Mouse (Mus musculus): ENCODE data around the gene Hspb9.
A peak's percentile ranks its signal among the peaks of the same experiment; 100 is the strongest.

Gene Hspb9

DNA sequence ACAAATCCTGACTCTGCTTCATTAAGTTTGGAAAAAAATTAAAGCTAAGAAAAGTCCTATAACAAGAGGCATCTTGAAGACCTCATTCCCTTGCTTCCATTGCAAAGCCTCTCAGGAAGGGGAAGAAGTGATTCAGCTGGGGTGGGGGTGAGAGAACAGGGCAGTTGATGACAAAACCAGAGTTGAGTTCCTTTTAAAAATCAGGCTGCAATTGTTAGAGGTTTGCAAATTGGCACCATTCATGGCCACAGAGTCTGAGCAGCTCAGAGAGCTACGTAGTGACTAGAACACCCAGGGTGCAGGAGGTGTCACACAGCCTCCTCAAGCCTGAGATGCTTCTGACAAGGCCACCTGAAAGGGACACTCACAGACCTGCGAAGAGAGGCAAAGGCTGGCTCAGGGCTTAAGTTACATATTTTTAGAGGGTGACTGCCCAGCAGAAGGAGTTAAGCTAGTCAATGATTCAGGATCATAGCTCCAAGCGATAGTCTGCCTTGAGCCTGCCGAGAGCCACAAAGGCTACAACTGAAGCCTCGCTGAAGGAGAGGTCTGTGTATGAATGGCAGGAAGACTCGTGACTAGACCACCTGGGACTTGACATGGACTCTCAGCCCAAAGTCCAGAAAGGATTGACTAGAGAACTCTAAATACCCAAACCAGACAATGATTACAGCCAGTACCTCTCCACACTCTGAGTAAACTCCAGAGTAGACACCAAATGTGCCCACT lies 17.0 kb downstream of the Hspb9 start:
- no peak for DNase-seq (ENCODE audit: low read depth, low spot score)

DNA sequence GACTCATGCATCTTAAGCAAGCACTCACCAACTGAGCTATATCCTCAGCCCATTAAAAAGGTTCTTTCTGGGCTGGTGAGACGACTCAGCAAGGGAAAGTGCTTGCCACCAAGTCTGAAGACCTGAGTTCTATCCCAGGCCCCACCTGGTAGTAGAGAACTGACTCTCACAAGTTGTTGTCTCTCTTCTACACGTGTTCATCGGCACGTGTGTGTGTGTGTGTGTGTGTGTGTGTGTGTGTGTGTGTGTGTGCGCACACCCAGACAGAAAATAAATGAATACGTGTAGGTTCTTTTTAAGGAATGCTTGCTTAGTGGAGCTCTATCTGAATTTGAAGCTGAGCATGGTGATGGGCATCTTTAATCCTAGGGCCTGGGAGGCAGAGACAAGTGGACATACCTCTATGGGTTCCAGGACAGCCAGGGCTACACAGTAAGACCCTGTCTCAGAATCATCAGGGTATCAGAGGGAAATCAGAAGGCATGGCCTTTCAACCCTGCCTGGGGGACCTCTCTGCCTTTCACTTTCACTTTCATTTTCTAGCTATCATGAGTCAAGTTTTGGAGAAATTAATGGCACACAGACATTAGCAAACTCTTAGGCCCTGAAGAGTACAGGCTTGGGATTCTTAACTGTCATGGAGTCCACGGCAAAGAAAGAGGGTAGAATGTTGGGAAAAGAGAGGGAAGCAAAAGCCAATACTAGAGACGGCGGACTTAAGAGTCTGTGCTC lies 21.6 kb downstream of the Hspb9 start:
- peak; percentile 60 for DNase-seq (ENCODE audit: low read depth, low spot score)

DNA sequence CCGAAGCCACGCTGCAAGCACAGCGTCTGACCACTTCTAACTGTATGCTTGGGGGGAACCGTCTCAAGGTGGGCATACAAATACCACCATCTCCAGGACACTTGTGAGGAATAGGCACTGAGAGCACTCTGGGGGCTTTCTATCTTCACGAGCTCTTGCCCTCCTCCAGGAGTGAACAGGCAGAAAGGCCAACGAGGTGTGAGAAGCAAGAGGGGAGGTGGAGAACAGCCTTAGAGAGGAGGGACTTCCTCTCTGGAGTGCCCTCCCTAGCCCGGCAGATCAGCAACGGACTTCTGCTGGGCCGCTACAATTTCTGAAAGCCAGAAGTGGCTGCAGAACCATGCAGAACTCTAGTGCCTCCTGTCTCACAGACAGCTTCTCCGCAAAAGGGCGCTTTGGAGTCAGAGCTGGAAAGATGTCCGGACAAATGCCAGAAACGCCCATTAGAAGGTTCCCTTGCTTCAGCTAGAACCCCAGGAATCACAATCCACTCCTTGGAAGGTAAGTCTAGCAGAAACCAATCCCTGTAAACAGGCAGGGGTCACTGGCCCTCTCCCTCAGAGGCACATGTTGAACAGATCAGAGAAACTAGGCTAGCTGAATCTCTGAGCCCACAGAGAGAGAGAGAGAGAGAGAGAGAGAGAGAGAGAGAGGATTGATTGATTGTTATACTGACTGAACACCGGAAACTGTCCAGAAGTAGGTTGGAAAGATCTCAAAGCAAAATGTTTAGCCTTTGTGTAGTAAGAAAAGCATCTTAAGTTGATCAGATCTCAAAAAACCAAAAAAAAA lies 22.5 kb downstream of the Hspb9 start:
- peak; percentile 38 for DNase-seq (ENCODE audit: low read depth, low spot score)

DNA sequence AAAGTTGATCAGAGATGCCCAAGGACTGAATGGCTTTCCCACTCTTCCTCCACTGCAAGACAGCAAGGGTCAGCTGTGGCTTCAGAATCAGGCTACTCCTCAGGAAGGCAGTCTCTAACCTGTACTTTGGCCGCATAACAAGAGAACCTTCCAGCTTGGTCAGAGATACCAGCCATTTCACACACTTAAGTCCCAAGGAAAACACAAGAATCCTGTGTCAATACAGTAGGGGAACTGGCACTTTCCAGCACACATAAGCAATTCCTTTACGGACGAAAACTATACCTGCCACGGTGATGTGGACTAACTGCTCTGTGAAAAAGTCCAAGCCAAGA lies 23.1 kb downstream of the Hspb9 start:
- DNase-seq (ENCODE audit: low read depth, low spot score): no peak

DNA sequence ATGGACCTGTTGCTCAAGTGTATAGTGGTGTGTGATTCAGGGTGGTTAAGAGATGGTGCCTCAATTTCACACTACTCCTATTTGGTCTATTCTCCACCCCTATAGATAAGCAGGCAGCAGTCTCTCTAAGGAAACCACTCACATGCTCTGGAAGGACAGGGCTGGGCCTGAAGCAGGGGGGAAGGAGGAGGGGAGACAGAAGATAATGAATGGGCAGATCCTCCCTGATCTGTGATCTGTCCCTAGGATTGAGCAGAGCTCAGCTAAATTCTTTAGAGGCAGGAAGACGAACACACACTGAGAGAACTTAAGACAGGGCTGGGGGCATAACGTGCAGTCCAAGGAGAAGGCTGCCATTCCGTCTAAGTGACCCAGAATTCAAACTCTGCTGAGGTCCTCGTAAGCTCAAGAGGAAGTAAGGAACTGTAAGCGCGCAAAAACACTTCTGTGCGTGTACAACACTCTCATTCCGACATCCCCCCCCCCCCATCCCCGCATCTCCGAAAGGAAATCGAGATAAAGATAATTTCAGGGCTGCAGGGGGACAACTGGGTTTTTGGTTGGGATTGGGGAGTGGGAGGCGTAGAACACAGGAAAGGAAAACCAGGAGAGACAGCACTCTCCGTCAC lies 23.6 kb downstream of the Hspb9 start:
- peak; percentile 29 for DNase-seq (ENCODE audit: low read depth, low spot score)

DNA sequence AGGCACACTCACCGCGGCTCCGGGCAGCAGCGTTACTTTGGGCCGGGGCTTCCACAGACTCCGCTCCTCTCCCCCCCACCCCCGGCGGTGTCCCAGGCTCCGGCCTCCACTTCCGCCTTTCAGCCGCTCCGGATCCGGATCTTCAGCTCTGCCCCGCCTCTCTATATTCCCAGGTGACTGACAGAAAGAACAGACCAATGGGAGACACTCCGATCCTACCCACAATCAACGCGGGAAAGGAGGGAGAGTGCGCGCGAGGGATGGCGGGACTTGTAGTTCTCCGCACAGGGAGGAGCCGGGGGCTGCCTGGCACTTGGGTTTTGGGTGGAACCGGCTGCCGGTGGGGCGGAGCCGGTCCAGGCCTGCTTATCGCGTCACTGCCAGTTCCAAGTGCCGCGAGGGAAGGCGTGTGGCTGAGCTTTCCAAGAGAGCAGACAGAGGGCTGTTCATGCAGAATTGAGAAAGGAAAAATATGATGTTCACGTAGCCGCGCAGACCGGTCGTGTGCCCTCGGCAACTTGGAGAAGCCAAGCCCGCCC lies 24.5 kb downstream of the Hspb9 start, which contains the start of gene Rab5c:
Rab5c (minus strand) TSS at position 150 of the 539 bp plus-strand sequence.
- DNase-seq (ENCODE audit: low read depth, low spot score): peak; percentile 99

DNA sequence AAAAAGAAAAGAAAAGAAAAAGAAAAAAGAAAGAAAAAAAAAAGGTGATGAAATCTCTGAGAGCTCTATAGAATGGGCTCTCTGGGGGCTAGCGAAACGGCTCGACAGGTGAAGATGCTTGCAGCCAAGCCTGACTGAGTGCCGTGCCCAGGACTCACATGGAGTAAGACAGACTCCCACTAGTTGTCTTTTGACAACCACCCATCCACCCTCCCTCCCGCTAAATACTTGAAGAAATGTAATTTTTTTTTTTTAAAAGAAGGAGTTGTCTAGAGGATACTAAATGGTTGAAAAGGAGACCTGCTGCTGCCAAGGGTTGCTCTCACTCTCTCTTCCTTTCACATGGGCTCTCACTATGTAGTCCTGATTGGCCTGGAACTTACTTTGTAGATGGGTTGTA lies 25.1 kb downstream of the Hspb9 start:
- DNase-seq (ENCODE audit: low read depth, low spot score): no peak

DNA sequence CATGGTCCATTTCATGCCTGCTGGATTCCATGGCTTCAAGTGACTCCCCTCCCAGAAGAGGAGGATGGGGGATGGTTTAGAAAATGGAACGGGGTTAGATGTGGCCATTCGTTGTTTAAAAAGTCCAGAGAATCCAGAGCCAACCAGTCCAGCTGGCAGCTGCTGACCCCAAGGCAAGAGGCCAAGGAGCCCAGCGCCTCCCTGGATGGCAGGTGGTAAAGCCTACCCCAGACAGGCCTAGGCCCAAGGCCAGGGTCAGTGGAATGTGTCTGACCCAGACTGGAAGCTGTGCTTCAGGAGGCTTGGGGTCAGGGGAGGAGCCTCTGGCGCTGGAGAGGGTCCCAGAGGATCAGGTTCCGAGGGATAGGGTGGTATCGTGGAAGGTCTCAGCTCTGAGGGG lies 27.7 kb downstream of the Hspb9 start:
- no peak for DNase-seq (ENCODE audit: low read depth, low spot score)

DNA sequence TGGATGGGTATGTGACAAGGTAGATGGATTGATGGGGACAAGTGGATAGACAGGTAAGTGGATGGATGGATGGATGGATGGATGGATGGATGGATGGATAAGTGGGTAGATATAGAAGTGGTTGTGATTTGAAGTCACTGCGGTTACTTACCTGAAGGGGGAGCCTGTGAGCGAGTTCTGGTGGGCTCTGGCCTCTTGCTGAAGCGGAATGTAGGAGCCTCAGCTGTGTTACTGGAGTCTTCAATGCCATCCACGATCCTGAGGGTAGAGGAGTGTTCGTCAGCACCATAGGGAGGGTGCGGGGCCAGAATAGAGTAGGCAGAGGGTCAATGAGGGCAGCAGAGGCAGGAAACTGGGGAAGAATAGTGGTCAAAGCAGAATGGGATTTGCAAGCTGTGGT lies 31.4 kb downstream of the Hspb9 start:
- peak; percentile 80 for DNase-seq (ENCODE audit: low read depth, low spot score)

DNA sequence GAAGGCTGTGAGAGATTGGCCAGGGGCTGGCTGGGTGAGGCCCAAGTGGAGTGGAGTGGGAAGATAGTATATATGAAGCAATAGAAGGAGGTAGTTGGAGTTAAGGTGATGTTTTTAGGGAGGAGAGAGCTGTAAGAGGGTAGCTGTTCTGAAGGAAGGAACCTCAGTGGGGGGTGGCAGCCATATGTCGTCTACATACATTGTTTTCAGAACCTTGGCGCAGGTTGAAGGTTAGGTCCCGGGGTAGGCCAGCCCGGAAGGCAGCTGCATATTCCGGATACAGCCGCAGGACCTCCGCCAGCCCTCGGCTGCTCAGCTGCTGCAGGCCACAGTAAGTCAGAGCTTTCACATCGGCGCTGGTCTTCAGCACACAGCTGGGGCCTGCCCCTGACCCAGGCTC lies 32.9 kb downstream of the Hspb9 start:
- no peak for DNase-seq (ENCODE audit: low read depth, low spot score)

DNA sequence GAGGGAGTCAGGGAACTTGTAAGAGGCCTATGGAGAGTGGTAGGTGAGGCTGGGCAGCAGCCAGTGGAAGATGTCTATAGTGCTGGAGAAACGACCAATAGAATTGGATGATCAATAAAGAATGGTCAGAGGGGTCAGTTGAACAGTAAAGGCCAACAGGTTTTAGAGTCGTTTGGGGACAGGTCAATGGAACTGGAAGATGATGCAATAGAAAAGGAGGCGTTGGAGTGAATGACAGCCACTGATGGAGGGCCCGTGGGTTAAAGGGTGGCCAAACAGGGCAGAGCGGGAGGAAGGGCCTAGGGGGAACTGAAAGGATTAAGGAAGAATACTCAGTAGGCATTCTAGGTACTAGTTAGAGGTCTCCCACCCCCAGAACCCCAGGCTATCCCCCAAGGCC lies 33.5 kb downstream of the Hspb9 start:
- DNase-seq (ENCODE audit: low read depth, low spot score): no peak

DNA sequence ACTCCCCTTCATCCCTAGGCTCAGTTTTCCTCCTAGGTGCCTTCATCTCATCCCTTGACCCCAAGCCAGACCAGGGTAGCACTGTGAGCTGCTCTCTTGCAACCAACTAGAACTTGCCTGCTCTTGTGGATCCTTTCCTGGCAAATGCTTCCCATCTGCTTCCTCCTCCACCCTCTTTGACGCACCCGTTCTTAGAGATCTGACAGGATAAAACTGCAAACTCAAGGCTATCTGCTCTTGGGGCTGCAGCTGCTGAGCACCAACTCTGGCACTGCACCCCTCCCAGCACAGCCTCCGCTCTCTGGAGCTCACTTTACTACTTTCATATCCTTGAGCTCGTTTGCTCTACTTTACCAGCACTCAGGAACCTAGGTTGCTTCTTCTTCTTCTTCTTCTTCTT lies 35.0 kb downstream of the Hspb9 start:
- no peak for DNase-seq (ENCODE audit: low read depth, low spot score)

DNA sequence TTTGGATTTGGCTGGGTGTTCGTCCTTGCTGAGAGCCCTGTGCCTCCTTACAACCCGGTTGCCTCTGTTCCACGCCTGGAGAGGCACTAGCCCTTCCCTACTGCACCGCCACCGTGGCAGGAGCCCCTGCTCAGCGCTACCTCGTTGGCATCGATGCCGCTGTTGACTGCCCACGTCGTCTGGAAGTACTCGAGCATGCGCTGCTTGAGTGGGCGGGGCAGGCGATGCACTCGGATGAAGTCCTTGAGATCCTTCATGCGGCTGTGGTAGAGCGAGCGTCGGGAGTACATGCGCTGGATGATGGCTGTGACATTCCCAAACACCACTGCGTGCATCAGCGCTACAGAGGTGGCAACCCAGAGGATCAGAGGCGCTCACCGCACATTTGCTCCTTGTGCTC lies 35.8 kb downstream of the Hspb9 start:
- no peak for DNase-seq (ENCODE audit: low read depth, low spot score)

DNA sequence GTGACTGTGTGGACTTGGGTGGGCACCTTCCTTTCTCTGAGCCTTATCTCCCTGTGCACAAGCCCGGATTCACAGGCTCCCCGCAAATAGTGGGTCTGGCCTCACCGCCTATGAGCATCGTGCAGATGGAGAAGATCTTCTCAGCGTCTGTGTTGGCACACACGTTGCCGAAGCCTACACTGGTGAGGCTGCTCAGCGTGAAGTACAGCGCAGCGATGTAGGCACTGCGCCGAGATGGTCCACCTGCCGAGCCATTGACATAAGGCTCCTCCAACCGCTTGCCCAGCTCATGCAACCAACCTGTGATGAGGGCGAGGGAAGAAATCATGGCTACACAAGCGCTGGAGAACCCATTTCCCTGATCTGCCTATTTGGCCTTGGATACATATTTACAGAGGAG lies 36.5 kb downstream of the Hspb9 start:
- no peak for DNase-seq (ENCODE audit: low read depth, low spot score)

DNA sequence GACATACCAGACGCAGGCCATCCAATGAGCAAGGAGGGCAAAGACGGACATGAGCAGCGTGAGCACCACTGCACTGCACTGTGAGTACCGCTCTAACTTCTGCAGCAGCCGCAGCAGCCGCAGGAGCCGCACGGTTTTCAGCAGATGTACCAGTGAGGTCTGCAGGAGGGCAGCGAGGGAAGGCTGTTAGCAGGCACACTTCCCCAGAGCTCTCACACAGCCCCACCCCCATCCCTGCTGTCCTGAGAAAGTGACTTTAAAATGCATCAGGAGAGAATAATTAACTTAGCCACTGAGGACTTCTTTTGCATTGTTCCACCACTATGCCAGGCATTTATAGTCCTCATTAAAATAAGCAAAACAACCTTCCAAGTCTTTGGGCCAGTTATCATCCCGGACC lies 38.6 kb downstream of the Hspb9 start:
- no peak for DNase-seq (ENCODE audit: low read depth, low spot score)

DNA sequence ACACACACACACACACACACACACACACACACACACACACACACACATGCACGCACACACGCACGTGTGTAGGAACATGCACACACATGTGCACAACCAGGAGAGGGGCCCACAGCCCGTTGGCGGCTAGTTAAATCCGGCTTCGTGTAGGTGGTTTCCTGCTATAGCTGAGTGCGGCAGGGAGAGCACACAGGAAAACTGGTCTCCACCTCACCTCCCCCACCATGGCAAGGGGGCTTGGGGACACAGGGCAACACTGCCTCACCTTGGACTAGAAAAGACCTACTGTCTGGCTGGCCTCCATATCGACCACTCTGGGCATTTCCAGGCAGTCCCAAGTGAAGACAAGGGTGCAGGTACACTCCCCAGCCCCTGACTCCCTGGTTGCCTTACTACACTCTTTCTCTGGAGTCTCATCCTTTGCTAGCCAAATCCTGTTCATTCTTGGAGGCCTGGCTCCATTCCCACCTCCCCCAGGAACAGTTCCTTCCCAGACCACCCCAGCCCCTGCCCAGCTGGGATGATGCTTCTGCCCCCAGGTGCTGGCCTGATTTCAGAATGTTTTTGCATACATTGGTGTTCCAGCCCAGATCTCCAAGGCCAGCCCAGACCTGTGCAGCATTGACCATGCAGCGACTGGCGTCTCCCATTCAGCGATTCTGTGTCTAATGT lies 40.5 kb downstream of the Hspb9 start:
- DNase-seq (ENCODE audit: low read depth, low spot score): no peak

DNA sequence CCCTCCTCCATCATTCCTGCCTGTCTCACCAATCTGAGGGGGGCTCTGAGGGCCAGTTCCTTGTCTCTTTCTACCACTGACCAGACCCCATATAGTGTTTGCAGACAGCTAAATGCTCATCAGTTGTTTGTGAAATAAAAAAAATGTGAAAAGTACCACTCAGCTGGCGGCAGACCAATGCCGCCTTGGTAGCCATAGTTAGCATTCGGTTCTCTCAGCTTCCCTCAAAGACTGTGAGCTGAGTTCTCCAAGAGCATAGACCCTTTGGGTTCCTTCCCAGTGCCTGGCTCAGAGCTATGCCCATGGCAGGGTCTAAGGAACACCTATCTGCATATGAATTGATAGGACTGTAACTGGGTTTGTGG lies 41.0 kb downstream of the Hspb9 start:
- no peak for DNase-seq (ENCODE audit: low read depth, low spot score)

DNA sequence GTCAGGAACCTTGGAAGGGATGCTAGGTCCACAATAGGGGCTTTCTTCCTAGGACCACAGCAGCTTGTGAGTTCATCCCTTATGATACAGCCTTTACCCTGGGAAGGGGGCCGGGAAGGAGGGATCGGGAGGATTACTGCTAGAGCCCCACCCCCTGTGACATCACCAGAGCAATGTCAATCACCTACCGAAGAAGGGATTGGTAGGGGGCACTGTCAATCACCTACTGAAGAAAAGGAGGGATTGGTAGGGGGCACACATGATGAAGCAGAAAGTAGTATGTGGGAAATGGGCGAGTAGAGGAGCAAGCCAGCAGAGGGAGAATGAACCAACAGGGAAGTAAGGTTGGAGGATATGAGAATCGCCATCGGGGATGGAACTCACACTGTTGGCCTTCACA lies 42.8 kb downstream of the Hspb9 start:
- DNase-seq (ENCODE audit: low read depth, low spot score): no peak

DNA sequence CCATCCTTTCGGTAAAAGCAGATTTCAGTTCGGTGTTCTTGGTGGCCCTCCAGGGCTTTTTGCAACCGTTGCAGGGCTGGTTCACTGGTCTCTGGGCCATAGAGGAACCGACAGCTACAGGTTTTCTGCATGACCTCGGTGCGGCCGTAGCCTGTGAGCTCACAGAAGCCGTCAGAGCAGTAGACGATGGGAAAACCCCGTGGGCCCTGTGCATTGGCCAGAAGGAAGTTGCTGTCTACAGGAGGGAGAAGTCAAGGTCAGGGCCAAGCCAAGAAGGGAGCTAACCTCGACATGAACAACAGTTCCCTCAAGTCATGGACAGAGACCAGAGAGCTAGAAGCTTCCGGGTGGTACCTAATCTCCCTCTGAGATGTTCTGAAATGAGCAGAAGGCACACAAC lies 43.9 kb downstream of the Hspb9 start:
- peak; percentile 36 for DNase-seq (ENCODE audit: low read depth, low spot score)

DNA sequence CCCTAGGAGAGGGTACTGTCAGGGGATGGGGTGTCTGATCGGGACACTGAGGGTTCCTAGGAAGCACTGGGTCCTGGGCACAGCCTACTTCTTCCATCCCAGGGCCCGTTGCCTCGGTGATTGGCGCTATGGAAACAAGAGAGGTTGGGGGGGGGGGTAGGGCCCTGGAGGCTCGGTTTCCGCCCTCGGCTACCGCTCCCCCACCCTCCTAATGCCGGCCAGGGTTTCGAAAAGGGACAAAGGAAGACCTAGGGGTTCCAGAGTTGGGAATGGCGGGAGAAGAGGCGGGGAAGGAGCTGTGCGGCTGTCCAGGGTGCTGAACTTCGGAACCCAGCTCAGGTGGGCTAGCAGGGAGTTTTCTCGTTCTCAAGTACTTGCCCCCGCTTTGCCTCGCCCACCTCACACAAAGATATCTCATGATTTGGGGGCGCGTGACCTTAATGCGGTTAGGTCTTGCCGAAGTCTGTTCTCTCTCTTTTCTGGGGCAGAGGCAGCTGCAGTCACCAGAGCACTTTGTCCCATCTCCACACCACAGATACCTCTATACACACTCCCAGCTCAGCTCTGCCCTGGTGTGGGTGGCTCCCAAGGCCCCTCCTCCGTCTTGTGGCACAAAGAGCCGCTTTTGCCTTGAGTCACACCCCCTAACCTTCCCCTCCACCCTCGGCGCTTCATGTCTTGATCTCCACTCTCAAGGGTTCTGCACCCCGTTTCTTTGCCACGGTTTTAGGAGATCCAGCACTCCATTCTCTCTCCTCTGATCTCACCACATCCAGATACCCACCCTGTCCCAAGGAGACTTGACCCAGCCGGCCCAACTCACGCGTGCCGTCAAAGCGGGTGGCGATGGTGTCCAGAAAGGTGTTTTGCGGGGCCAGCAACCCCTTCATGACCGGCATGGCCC lies 45.3 kb downstream of the Hspb9 start:
- peak; percentile 64 for DNase-seq (ENCODE audit: low read depth, low spot score)
